Mouse (Mus musculus) subcutaneous adipose tissue, adult 2 months (tissue): ENCODE data around the gene Fam13a. TPM values are rescaled to one million over a fixed set of nuclear protein-coding genes. Genes with fewer than 3 reads are reported as not detected.

Experiments used
- polyA plus RNA-seq: library from polyadenylated mRNA; depleted of rRNA; stranded (reverse); fragments of >200 nt; gene quantifications from 2 replicates; pipeline ENCODE4 v1.2.3, GENCODE M21; 2012; ENCODE audit warnings: low replicate concordance; rRNA removed

The Fam13a gene
- polyA plus RNA-seq = 17.3 and 26.1 TPM in 2 replicates

DNA sequence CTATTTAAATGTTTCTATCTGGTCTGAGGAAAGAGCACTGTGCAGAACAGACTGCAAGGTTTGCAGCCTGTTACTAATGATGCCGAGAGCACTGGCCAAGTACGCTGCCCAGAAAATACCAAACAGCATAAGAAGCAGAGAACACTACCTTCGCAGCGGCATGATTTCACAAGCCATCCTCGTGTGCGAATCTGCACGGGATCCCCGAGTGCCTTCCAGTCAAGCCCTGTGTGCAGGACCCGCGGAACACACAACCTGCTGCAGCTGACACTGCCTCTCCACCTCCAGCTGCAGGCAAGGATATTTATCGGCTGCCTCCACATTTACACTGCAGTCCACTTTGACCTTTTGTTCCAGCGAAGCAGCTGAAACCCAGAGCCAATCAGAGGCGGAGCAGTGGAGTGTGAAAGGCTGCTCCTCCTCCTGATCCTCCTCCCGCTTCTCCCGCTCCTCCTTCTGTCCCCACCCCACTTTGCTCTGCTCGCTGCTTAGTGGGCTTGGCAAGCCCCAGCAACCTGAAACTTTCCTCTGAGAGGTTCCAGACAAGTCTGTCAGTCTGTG is at the start of gene Fam13a:
Fam13a (minus strand) TSS at position 386 of the 561 bp plus-strand sequence.

DNA sequence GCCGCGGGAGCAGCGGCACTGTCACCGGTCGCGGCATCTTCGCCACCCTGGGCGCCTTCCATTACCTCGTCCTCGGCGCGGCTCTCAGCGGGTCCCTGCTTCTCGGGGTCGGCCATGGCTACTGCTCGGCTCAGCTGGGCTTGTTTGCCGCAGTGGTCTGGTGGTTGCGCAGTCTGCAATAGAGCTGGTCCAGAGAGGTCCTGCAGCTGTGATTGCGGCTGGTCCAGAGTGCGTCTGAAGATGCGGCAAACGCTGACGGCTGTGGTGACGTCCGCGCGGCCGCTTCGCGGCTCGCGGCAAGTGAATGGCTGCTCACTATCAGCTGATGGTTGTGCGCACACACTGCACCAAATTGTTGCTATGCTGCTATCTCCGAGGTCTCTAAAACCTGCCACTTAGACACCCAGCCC is 117.5 kb downstream of the Fam13a start, which contains the start of gene Nap1l5:
Nap1l5 (minus strand) TSS at position 225 of the 410 bp plus-strand sequence.

Other genes starting within 250 kb of the Fam13a start
- gene Herc3, start 193.1 kb downstream of the Fam13a start, polyA plus RNA-seq = 12.4 and 12.6 TPM in 2 replicates
- 1.5 and 1.6 TPM in 2 replicates for gene Nap1l5, start 117.5 kb downstream of the Fam13a start, polyA plus RNA-seq
- 2.6 and 3.2 TPM in 2 replicates for gene Tigd2, start 184.3 kb upstream of the Fam13a start, polyA plus RNA-seq